Mouse (Mus musculus) G1E (cell line): Measurements from ENCODE around the gene Zfp94. TPM values are rescaled to one million over a fixed set of nuclear protein-coding genes. Genes with fewer than 3 reads are reported as not detected.

Experiments
- ATAC-seq: 2 replicates; pipeline ENCODE4 v1.8.0; 2016; ENCODE audit warnings: mild to moderate bottlenecking; ENCODE audit not compliant: insufficient number of reproducible peaks, poor library complexity, low FRiP score, severe bottlenecking; ENCODE audit errors: extremely low read depth
- DNase-seq: peaks from one replicate; pipeline ENCODE4 v3.0.0; 2012; ENCODE audit warnings: low spot score
- H3K27me3 ChIP-seq: 2 replicates; pipeline ENCODE4 v1.6.1; 2012; ENCODE audit warnings: mild to moderate bottlenecking, low read length, inconsistent platforms; ENCODE audit not compliant: insufficient read depth
- H3K36me3 ChIP-seq: replicated peaks from 2 replicates; pipeline ENCODE3; 2012; ENCODE audit warnings: mild to moderate bottlenecking, inconsistent platforms
- H3K4me1 ChIP-seq: 2 replicates; pipeline ENCODE4 v1.6.1; 2012; ENCODE audit warnings: low read depth, low read length, inconsistent platforms, mixed read lengths; ENCODE audit not compliant: insufficient read depth
- H3K4me3 ChIP-seq: 2 replicates; pipeline ENCODE4 v1.5.1; 2012; ENCODE audit warnings: low read depth, mild to moderate bottlenecking, inconsistent platforms, low read length, moderate library complexity, mixed read lengths
- H3K9me3 ChIP-seq: replicated peaks from 2 replicates; pipeline ENCODE4 v1.6.1; 2012; ENCODE audit warnings: inconsistent platforms
- CTCF ChIP-seq: IDR thresholded peaks from 2 replicates; pipeline ENCODE4 v1.5.1; 2012; ENCODE audit warnings: low read depth, low read length, inconsistent platforms, mixed read lengths
- GATA1 ChIP-seq: IDR thresholded peaks from 2 replicates; pipeline ENCODE4 v1.6.1; 2012; ENCODE audit warnings: borderline replicate concordance, low read length, inconsistent platforms, mixed read lengths
- GATA2 ChIP-seq: IDR thresholded peaks from 2 replicates; pipeline ENCODE4 v1.6.1; 2012; ENCODE audit warnings: low read depth, low read length, inconsistent platforms, borderline replicate concordance
- POLR2AphosphoS5 ChIP-seq: IDR thresholded peaks from 2 replicates; pipeline ENCODE4 v1.6.1; 2012; ENCODE audit warnings: low read depth, low read length, inconsistent platforms; ENCODE audit not compliant: insufficient replicate concordance
- TAL1 ChIP-seq: conservative IDR thresholded peaks from 2 replicates; pipeline ENCODE4 v1.6.1; 2012; ENCODE audit warnings: low read depth, low read length, inconsistent platforms, mixed read lengths
- polyA plus RNA-seq: library from polyadenylated mRNA; stranded (reverse); fragments of >175 nt; gene quantifications from 2 replicates; pipeline ENCODE4 v1.2.3, GENCODE M21; 2012
- total RNA-seq, 2 experiments: library from RNA; stranded (forward) in 1 of 2; stranded (reverse) in 1 of 2; fragments of 200-1000 nt in 1 of 2; fragments of >200 nt in 1 of 2; fragmentation: Nextera tagmentation in 1 of 2; gene quantifications; 2 replicates each; pipeline ENCODE4 v1.2.3; 2014 to 2017

The Zfp94 gene
- total and polyA plus RNA-seq, 3 experiments: 3.5 to 12.5 (median 6.0) TPM

DNA sequence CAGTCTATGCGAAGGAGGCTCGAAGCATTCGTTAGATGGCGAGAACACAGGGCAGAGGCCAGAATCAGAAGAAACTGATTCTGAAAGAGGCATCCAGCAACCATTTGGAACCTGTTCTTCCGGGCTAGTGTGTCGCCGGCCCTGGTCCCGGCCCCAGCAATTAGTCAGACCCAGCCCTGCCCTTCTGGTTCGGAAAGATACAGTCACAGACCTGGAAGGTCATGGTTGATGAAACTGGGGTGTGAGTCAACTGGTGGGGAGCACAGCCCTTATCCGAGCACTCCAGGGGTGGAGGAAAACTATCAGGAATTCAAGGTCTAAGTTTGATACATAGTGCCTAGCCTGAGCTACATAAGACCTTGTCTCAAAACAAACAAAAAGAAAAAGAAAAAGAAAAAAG is 39.6 kb upstream of the Zfp94 start:
- no peak for TF ChIP-seq GATA2
- no peak for TF ChIP-seq CTCF
- no peak for TF ChIP-seq TAL1
- no peak for TF ChIP-seq POLR2AphosphoS5
- TF ChIP-seq GATA1: no peak
- Histone ChIP-seq H3K27me3 (peaks cover 33% of the 10 kb centered on the region), H3K4me1 (no peaks in the 10 kb centered on the region), H3K4me3 (no peak overlapping the region), H3K36me3 (no peaks in the 10 kb centered on the region), H3K9me3 (peaks cover 4% of the 10 kb centered on the region; the same call in 1 of the 2 replicates)
- ATAC-seq (no peak), DNase-seq (no peak)

DNA sequence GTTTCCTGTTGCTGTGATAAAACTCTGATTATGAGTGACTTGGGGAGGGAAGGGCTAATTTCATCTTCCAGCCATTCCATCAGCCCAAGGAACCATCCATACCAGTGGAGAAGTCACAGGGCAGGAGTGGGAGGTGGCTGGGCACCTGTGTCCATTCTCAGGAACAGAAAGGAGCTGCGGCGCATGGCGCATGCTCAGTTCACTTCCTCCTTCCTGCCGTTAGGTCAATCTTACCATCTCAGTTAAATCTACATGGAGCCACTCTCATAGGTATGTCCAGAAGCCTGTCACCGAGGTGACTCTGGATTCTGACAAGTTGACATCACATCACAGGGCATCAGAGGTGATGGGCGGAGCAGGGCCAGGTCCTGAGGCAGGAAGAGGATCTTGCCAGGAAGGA is 39.2 kb upstream of the Zfp94 start:
- Histone ChIP-seq H3K4me3 (no peak overlapping the region), H3K9me3 (0 out of 2 replicates have a peak, but pooled peaks cover 4% of the 10 kb centered on the region), H3K36me3 (no peaks in the 10 kb centered on the region), H3K4me1 (no peaks in the 10 kb centered on the region), H3K27me3 (peaks cover 33% of the 10 kb centered on the region)
- no peak for ATAC-seq
- no peak for DNase-seq
- TF ChIP-seq TAL1 (no peak), POLR2AphosphoS5 (no peak), GATA1 (no peak), GATA2 (no peak), CTCF (no peak)

- no peaks in the 10 kb centered on the region for H3K36me3 ChIP-seq
- peaks cover 30% of the 10 kb centered on the region for H3K27me3 ChIP-seq
- DNase-seq (no peak), ATAC-seq (no peak)
- no peak for TF ChIP-seq CTCF
- no peak for TF ChIP-seq GATA1
- no peak for TF ChIP-seq POLR2AphosphoS5
- TF ChIP-seq GATA2: no peak
- H3K4me1 ChIP-seq: no peaks in the 10 kb centered on the region
- H3K9me3 ChIP-seq: no peaks in the 10 kb centered on the region
- H3K4me3 ChIP-seq: no peak within 1 kb of the TSS
Observed at GRCm38 (mm10) chr7:24348896-24349295, 32.4 kb upstream of the Zfp94 start, which contains the start of gene Lypd5. Lypd5 (plus strand) TSS chr7:24349196.

DNA sequence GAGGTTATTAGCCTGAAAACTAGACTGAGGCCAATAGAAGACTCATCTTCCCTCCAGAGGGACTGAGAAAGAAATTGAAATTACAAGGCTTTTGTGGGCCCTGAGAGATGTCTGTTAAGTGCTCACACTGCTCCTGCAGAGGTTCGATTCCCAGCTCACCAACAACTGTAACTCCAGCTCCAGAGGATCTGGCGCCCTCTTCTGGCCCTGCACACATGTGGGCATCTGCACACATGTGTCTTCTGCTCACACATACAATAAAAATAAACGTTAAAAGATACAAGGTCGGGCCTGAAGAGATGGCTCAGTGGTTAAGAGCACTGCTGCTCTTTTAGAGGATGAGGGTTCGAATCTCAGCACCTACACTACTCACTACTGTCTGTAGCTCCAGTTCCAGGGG is 30.0 kb upstream of the Zfp94 start:
- DNase-seq (no peak), ATAC-seq (no peak)
- Histone ChIP-seq H3K36me3 (no peaks in the 10 kb centered on the region), H3K27me3 (peaks cover 16% of the 10 kb centered on the region), H3K9me3 (no peaks in the 10 kb centered on the region), H3K4me3 (no peak overlapping the region), H3K4me1 (no peaks in the 10 kb centered on the region)
- TF ChIP-seq GATA1: no peak
- TF ChIP-seq TAL1: no peak
- no peak for TF ChIP-seq CTCF
- TF ChIP-seq POLR2AphosphoS5: no peak
- TF ChIP-seq GATA2: no peak

DNA sequence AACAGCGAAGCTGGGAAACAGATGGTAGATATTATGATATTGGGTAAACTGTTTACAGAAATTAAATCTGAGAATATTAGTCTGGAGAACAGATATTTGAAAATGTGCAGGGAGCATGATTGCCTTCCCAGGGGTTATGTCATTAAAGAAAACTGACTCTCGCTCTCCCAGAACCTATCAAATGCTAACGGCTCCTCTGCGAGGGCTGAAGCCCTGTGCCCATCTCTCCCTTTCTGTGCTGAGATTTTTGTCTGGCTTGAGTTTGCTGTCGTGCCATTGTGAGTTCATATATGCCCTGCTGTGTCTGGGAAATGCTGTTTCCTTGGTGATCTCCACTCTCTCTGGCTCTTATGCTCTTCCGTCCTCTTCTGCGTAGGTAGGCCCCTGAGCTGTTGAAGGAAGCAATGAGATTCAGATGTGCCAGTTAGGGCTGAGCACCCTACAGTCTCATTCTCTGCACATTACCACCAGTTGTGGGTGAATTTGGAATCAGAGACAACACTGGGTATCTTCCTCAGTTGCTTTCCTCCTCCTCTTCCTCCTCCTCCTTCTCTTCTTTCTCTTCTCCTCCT is 27.3 kb upstream of the Zfp94 start:
- H3K4me1 ChIP-seq: no peaks in the 10 kb centered on the region
- no peaks in the 10 kb centered on the region for H3K36me3 ChIP-seq
- no peak for ATAC-seq
- peaks cover 5% of the 10 kb centered on the region for H3K27me3 ChIP-seq
- no peak overlapping the region for H3K4me3 ChIP-seq
- no peak for DNase-seq
- H3K9me3 ChIP-seq: no peaks in the 10 kb centered on the region
- TF ChIP-seq GATA2 (no peak), TAL1 (no peak), CTCF (no peak), POLR2AphosphoS5 (no peak), GATA1 (no peak)

- ATAC-seq (no peak), DNase-seq (no peak)
- peaks cover 15% of the 10 kb centered on the region for H3K27me3 ChIP-seq
- TF ChIP-seq POLR2AphosphoS5 (no peak), GATA1 (no peak), GATA2 (no peak), CTCF (no peak)
- H3K36me3 ChIP-seq: no peaks in the 10 kb centered on the region
- no peaks in the 10 kb centered on the region for H3K4me1 ChIP-seq
- H3K4me3 ChIP-seq: no peak overlapping the region
- H3K9me3 ChIP-seq: no peaks in the 10 kb centered on the region
Observed at GRCm38 (mm10) chr7:24338241-24338640, 21.8 kb upstream of the Zfp94 start.
